Mouse (Mus musculus) C2C12 (cell line): ENCODE results near the gene Ltbp4.

Source experiments
- CTCF ChIP-seq: IDR thresholded peaks from one replicate; pipeline ENCODE4 v1.5.1; 2011; ENCODE audit not compliant: control insufficient read depth, insufficient read depth, insufficient read length
- MAX ChIP-seq: IDR thresholded peaks from one replicate; pipeline ENCODE4 v1.6.1; 2011; ENCODE audit warnings: mild to moderate bottlenecking, control low read depth
- MYOD1 ChIP-seq: IDR thresholded peaks from one replicate; pipeline ENCODE4 v1.6.1; 2011; ENCODE audit warnings: low read depth; ENCODE audit not compliant: control insufficient read depth, insufficient read length
- MYOG ChIP-seq: IDR thresholded peaks from one replicate; pipeline ENCODE4 v1.6.1; 2011; ENCODE audit not compliant: control insufficient read depth, insufficient read length; ENCODE audit errors: extremely low read depth
- USF1 ChIP-seq: IDR thresholded peaks from one replicate; pipeline ENCODE4 v1.6.1; 2011; ENCODE audit warnings: low read depth, mild to moderate bottlenecking, control low read depth, moderate library complexity

DNA sequence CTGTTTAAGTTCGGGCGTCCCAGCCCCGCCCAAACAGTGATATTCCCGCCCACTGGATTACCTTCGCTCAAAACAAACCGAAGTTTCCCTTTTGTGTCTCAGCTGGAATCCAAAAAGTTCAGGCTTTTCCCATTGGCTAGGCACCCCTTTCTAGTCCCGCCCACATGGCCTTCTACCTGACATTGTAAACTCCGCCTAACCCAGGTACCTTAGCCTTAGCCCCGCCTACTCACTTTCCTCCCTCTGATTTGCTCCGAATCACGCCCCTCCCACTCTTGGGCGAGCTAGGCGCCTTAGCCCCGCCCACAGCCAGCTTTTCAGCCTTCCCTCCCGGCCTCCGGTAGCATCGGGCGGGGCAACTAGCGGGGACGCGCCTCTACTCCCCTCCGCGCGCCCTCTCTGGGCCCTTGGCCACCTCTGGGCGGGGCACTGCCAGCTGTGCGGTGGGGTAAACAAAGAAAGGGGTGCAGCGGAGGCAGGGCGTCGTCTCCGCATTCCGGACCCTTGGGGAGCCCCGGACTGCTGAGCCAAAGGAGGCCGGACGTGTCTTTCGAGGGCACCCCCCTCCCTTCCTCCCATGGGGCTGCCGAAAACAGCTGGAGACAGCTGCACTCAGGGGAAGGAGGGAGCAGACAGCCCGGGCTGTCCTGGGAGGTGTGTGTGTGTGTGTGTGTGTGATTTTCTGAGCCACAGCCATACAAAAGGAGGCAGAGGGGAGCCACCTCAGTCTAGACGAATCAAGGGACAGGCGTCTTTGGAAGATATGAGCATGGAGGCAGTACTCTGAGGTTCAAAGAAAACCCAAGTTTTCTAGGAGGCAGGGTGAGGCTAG, 6.6 kb downstream of the Ltbp4 start:
- TF ChIP-seq CTCF (no peak), USF1 (no peak), MYOG (no peak), MYOD1 (peak; percentile 91), MAX (no peak)
